Mouse (Mus musculus): ENCODE measurements around the gene Atg5. TPM values are rescaled to one million over a fixed set of nuclear protein-coding genes. Genes with fewer than 3 reads are reported as not detected.
"Not testable (repeated sequence)": the region's sequence is repeated elsewhere in the genome, so short reads cannot be mapped to it uniquely, and the experiment has no call there.

Atg5 gene
- total RNA-seq, 2 experiments from 2014 or later, result 21.3 to 22.4 TPM

DNA sequence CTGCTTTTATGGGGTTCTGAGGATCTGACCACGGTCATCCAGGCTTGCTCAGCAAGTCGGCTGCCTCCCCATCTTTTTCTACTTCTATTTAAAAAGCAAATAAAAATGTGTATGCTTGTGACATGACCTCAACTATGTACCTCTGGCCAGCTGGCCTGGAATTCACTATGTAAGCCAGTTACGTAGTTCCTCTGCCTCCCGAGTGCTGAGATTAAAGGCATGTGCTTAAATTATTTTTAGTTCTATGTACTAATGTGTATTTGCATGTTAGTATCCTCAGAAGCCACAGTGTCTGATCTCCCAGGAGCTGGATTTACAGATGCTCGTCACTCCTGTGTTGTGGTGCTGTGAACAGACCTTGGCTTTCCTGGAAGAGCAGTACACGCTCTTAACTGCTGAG, 41.1 kb downstream of the Atg5 start:
- no peak for DNase-seq (ENCODE audit: low spot score in 2 of 2)

DNA sequence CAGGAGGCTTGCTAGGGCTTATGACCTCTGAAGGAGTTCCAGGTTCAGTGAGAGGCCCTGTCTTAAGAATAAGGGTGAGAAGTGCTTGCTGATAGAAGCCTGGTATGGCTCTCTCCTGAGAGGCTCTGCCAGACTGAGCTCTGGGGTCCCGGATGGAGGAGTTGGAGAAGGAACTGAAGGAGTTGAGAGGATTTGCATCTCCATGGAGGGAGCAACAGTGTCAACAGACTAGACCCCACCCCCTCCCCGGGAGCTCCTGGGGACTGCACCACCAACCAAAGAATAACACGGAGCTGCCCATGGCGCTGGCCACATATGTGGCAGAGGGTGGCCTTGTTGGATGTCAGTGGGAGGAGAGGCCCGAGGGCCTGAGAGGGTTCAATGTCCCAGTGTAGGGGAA, 47.1 kb downstream of the Atg5 start:
- DNase-seq (ENCODE audit: low spot score in 2 of 2), result no peak

DNA sequence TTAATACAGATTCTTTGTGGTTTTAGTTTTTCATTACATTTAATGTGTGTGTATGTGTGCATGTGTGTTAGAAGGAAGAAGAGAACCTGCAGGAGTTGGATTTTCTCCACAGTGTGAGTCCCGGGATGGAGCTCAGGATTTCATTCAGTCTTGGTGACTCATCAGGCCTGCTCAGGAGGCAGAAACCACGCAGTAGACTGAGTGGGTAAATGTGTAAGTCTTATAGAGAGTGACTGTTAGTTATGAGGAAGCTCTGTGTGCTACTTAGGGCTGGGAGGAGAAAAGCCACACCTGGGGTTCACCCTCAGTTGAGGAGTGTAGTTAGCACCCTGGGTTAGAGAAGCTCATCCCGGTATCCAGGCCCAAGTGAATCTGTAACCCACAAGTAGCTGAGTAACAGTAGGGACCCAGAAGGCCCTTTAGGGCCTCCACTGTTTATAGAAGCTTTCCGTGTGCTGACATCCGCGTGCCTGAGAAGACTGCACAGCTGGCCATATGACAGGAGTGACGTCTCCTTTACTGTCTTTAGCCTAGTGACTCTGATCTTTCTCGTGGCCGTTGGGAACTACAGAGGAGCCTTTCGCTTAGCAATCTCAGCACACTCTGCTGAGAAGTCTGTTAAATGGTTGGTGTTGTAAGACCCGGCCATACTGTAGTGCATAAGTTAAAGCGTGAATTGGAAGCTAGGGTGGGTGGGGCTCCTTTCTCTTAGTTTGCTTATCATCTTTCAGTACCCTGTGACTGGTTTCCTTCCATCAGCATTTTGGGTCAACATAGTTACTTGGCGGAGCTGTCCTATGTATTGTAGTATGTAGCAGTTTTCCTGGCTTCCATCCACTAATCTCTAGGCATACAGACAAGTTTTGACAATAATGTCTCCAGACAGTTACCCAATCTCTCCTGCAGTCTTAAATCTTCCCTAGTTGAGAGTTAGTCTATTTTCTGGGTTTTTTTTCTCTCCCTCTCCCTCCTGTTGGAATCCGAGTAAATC, 48.4 kb downstream of the Atg5 start:
- no peak for DNase-seq (ENCODE audit: low spot score in 2 of 2)

DNA sequence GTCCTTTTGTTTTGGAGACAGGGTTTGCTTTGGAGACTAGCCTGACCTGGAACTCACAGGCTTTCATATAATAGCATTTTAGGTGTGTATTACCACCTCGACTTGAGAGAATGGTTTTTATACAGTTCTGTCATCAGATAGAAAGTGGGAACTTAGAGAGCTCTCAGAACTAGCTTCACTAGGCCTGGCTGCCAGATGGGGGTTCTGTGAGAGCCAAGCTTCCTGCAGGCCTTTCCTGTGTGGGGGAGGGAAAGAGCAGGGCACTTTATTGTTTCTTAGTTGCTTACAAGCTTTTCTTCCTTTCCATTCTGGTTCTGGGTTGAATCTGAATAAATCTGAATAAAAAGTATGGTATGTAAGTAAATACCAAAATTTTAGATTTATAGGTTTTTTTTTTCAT, 54.0 kb downstream of the Atg5 start:
- DNase-seq (ENCODE audit: low spot score in 2 of 2), result no peak

DNA sequence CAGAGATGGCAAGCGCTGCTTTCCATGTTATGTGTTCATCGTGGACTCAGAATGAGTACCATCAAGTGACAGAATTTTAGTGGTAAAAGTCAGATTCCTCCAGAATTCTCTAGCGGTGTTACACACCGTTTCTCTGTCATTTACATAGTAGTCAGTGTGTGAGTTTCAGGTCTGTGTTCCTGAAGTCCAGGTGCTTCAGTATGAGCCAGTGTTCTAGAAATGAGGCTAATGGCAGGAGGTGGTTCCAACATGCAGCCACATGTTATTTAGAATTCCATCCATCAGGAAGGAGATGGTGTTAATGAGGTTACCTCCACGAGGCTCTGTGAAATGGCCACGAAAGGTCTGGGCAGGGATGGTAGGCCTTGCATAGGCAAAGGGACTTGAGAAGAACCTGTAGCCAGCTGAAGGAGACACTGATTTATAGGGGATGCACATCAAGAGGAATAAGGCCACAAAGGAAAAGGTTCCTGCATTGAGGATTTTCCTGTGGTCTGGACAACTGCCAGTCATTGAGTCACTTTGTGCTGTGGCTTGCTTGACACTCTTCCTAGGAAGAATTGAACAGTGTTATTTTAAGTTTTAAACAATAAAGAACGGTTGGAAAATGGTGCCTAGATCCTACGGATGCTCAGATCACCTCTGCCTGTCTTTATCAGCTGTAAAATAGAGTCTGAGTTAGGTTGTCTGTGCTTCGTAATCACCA, 55.1 kb downstream of the Atg5 start:
- no peak for DNase-seq (ENCODE audit: low spot score in 2 of 2)

DNA sequence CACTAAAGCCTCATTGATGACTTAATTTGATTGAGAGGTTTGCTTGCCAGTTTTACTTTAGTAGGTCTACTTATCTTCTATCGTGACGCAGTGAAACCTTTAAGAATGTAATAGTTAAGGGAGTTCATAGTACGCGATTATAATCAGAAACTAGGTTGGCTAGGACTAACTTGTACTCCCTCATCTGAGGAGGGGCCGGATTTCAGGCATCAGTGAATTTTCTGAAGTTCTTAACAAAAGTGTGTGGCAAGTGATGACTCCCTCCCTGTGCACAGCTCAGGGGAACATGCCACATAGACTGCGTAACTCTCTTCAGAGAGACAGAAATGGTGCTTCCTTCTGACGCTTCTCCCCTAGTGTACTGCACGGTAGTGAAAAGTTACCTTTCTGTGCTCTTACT, 55.7 kb downstream of the Atg5 start:
- no peak for DNase-seq (ENCODE audit: low spot score in 2 of 2)

DNA sequence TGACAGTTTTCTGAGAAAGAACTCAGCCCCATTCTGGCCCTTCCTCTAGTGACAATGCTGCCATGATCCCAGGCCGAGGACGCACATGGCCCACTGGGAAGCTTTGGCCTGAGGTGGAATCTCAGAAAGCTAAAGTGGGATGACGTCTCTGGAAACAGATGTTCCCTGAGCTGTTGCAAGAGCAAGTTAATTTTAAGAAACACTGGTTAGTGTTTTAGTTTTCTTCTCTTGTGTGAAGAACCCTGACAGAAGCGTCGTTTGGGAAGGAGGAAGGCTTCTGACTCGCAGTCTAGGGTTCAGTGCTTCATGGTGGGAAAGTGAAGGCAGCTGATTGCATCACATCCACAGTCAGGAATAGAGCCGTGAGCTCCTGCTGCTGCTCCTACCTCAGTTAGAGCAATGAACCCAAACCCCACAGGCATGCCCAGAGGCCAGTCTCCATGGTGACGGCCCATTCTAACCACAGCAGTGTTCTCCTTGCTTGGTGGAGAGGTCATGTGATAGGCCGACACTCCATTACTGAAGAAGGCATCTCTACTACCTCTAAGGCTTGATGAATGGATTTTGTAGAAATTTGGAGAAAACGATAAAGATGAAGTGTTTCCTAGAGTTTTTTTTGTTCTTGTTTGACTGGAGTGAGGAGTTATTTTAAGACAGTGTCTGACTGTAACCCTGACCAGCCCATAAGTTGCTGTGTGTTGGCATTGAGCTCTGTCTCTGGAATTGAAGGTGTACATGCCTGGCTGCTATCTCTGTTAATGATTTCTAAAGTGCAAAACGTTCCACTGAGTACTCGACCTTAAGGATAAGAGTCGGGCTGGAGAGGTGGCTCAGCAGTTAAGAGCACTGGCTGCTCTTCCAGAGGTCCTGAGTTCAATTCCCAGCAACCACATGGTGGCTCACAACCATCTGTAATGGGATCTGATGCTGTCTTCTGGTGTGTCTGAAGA, 57.7 kb downstream of the Atg5 start:
- no peak for DNase-seq (ENCODE audit: low spot score in 2 of 2)

DNA sequence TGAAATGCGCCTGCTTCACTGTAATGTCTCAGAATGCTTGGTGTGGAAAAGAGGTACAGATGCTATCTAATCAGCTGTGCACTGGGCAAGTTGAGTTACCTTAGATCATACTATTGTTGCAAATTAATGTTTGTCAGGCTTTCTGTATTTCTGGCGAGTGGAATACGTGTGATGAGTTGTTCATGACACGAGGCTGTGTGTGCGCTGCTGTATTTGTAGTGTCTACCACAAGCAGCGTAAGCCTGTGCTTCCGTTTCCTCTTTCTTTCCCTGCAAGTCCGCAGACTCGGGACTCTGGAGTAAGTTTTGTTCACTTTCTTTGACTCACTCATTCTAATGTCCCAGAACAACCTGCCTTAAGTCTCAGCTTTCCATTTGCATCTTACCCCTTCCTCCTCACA, 58.9 kb downstream of the Atg5 start:
- no peak for DNase-seq (ENCODE audit: low spot score in 2 of 2)

DNA sequence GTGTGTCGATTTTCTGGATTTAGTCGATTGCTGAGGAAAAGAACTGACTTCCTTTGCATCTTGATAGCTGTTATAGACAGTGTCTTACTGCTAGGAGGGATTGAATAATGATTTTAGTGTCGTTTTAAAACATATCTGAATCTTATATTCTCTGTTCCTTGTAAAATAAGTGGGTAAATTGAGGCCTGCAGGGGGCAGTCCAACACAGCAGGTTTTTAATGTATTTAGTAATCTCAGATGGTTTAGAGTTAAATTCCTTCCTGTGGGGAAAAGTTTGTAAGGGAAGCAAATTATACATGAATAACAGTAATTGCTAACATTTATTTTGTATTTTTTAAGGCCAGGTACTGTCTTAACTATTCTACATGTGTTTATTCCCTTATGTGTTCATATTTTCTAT, 60.2 kb downstream of the Atg5 start:
- peak in 1 of 2 experiments; percentile 79 for DNase-seq (ENCODE audit: low spot score in 2 of 2)

DNA sequence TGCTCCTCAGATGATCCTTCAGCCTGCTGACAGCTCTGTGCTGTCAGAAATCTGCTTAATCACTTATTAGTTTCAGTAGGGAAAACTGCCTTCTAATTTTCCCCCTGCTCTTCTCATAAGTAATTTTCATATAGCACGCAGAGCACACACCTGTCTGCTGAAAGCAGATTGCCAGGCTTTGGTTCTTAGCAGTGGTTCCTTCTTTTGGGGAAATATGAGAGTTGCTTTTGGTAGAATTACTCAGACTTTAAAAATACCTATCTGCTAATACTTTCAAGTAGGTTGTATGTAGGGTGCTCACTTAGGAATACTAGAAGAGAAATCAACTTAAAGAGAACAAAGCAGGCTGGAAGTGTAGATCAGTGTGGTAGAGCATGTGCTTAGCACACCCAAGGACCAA, 62.6 kb downstream of the Atg5 start:
- no peak for DNase-seq (ENCODE audit: low spot score in 2 of 2)

DNA sequence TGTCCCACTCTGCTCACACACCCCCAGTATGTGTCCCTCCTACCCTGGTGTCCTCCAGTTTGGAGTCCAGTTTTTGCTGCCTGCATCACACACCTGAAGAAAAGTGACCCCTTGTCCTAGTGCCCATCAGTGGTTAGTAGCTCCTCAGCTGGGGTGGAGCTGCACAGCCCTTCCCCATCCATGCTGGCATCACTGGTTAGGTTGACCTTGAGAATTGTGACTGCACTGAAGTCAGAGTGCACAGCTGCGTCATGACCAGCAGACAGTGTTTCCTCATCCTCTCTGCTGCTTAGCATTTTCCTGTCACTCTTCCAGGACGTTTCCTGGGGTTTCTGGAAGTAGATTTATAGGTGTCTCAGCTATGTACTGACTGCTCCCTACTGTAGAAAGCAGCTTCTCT, 63.3 kb downstream of the Atg5 start:
- DNase-seq (ENCODE audit: low spot score in 2 of 2), result no peak

DNA sequence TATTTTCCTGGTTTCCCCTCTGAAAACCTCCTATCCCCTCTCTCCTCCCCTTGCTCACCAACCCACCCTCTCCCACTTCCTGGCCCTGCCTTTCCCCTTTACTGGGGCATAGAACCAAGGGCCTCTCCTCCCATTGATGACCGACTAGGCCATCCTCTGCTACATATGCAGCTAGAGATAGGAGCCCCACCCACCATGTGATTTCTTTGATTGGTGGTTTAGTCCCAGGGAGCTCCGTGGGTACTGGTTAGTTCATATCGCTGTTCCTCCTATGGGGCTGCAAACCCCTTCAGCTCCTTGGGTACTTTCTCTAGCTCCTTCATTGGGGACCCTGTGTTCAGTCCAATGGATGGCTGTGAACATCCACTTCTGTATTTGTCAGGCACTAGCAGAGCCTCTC, 64.5 kb downstream of the Atg5 start:
- DNase-seq (ENCODE audit: low spot score in 2 of 2), result not testable (repeated sequence)

DNA sequence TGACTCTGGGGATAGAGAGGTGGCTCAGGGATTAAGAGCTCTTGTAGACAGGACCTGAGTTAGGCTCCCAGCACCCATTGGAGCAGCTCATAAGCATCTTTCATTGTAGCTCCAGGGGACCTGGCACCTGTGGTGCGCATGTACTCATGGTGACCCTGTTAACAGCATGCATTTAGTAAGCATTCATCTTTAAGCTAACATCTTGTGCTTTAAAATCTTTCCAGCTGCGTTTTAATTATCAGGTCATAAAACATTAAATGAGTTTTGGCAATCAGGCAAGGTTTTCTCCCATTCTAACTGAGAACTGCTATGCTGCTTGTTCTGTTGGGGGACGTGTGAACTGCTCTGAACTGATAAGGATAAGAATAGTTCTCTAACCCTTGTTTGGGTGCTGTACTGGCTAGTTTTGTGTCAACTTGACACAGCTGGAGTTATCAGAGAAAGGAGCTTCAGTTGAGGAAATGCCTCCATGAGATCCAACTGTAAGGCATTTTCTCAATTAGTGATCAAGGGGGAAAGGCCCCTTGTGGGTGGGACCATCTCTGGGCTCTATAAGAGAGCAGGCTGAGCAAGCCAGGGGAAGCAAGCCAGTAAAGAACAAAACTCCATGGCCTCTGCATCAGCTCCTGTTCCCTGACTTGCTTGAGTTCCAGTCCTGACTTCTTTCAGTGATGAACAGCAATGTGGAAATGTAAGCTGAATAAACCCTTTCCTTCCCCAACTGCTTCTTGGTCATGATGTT, 68.7 kb downstream of the Atg5 start:
- DNase-seq (ENCODE audit: low spot score in 2 of 2), result not testable (repeated sequence)

DNA sequence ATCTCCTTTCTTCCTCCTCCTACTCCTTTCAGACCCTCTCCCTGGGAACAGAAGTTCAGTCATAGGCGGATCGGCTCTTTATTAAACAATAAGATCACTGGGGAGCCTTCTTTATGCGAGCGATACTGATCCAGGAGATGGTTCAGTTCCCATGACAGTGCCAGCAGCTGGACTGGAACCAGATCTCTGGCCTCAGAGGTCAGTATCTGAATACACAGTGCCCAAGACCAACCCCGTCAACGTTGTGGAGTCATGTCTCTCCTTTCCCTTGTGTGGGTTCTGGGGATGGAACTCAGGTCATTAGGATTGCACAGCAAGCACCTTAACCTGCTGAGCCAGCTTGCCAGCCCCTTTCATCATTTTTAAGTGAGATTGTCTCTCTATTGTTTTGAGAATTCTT, 70.4 kb downstream of the Atg5 start:
- DNase-seq (ENCODE audit: low spot score in 2 of 2), result no peak

DNA sequence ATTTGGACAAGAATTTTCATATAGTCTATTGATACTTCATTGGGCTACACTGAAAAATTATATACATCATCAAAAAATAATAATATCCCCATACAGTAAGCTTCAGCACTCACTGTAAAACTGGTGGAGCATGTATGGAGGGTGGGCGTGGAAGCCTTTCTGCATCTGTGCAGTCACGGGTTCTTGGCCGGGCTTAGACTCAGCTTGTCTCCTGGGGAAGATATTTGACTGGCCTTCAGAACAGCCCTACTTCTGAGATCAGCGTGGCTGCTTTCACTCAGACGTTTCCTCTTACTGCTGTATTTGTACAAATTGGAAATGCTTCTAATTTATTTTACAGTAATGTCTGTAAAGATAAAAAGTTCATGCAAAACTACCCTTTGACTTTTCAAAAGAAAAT, 71.2 kb downstream of the Atg5 start:
- DNase-seq (ENCODE audit: low spot score in 2 of 2), result no peak

DNA sequence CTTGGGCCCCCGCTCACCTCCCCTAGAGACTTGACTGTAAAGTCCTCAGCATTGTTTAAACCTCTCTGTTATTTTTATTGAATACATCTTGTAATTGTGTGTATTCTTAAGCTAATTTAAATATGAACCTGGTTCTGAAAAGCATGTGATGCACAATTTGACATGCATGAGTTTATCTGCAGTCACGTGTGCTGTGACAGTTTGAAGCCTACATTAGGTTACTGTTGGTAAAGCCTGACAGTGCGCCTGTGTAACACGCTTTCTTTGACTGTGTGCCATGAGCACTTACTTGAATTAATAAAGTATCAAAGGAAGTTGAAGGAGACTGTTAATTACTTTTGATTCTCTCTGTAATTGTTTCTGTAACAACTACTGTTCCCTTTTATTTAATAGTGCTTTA, 72.8 kb downstream of the Atg5 start:
- no peak for DNase-seq (ENCODE audit: low spot score in 2 of 2)

DNA sequence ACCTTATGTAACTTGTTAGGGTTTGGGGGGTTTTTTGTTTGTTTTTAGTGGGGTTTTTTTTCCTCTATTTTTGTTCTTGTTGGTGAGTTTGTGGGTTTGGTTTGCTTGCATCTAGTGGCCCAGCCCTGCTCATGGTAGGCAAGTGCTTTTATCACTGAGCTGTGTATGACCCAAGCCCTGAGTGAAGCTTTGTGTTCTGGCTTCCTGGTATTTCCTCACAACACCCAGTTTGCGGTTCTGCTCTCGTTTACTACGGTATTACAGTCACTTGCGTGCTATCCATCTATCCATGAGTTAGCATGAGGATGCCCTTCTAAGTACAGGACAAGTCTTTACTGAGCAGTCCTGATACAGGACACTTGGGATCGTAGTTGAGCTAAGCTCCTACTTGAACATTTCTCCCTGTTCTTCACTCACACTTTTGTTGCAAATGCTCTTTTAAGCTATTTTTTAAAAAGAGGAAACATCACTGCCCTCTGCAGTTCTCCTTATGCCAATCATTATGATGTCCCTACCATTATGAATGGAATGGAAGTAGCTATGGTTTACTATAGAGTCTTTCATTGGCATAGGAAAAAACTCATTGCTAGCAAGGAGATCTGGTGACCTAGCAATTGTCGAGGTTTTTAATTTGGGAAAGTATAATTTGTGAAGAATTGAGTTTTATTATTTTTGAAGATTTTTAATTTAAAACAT, 73.8 kb downstream of the Atg5 start:
- DNase-seq (ENCODE audit: low spot score in 2 of 2), result no peak

DNA sequence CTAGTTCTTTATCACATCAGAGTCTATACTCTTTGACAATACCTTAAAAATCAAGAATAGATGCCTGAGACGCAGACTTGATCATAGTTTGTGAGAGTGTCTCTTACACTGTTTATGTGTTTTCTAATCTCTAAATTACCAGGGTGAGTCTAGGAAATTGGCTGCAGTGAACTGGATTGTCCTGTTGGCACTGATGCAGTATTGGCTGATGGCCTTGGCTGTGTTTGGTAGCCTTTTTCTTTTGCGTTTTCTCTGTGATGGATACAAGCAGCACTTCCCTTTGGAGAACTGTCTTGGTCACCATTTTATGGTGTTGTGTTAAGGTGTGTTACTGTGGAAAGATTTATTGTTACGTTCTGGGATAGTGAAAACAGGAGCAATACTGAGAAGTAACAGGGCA, 75.2 kb downstream of the Atg5 start:
- DNase-seq (ENCODE audit: low spot score in 2 of 2), result no peak

DNA sequence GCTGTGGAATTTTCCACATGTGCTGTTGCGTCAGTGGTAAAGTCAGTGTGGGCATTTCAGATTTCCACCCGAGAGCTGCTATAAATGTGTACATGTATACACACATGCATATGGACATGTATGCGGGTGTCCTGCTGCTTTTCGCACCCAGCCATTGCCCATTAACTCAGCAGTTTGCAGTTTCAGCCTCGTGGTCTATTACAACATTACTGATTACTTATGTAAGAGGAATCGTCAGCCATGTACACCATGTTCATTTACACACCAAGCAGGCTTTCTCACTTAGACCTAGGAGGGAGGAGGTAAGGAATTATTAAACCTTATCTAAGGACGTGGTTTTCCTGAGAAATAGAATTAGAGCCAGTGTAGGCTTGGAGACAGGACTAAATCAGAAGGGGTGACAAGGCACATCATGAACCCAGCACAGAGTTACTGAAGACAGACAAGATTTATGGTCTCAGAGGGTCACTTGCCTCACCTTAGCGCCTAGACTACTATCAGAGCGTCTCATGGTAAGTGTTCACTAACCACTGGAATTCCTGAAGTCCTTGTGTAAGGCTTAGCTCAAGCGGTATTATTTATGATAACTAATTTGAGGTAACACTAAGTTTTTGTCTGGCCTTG, 79.5 kb downstream of the Atg5 start:
- no peak for DNase-seq (ENCODE audit: low spot score in 2 of 2)

All from layer of hippocampus, adult 18-20 months (tissue).